Mouse (Mus musculus): ENCODE data around the gene Hist1h1c.
"Not testable (repeated sequence)": the region's sequence is repeated elsewhere in the genome, so short reads cannot be mapped to it uniquely, and the experiment has no call there.

The Hist1h1c gene

DNA sequence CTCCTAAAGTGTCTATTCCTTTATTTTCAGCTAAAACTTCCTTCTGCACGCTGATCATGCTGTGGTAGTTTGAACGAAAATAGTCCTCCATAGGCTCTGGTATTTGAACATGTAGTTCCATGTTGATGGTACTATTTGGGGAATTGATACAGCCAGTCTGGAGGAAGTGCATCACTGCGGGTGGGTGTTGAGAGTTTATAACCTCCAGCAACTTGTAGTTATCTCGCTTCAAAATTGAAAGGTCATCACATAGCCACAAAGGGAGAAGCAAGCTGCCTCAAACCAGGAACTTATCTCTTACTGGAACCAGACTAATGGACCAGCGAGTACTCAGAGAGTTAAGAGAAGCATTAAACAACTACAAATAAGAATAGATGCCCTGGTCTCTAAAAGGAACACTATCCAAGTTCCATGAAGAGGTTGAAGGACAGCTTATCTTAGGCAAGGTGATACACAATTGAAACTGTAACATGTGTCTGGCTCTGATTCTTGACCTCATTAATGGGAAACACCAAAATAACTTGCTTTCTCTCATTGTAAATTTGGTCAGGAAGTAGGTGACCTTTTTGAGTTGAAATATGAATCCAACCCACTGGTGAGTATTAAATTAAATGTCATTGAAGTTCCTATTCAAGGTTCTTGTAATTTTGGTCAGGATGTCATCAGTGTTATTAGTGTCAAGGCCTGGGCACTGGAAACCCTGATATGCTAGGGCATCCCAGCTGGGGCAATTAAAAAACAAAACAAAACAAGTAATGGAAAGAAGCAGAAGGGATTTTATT, 22.2 kb upstream of the Hist1h1c start:
- DNase-seq (ENCODE audit: low spot score in 2 of 2), result no peak

DNA sequence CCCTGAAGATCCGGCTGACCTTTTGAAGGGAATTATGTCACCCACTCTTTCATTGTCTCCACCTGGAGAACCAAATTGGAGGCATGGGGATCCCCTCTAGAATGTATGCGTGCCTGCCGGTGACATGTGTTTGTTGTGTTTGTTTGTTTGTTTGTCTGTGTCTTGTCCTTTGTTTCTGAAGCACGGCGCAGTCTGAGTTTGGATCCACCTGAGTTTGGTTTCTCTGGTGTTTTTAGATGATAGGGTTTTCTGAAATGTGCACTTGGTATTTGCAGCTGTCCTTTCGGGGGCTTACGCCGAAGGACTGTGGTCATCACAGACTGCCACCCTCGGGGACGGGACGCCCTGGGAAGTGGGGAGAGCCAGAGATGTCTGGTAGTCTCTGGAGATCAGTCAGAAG, 21.4 kb upstream of the Hist1h1c start:
- DNase-seq (ENCODE audit: low spot score in 2 of 2), result no peak

DNA sequence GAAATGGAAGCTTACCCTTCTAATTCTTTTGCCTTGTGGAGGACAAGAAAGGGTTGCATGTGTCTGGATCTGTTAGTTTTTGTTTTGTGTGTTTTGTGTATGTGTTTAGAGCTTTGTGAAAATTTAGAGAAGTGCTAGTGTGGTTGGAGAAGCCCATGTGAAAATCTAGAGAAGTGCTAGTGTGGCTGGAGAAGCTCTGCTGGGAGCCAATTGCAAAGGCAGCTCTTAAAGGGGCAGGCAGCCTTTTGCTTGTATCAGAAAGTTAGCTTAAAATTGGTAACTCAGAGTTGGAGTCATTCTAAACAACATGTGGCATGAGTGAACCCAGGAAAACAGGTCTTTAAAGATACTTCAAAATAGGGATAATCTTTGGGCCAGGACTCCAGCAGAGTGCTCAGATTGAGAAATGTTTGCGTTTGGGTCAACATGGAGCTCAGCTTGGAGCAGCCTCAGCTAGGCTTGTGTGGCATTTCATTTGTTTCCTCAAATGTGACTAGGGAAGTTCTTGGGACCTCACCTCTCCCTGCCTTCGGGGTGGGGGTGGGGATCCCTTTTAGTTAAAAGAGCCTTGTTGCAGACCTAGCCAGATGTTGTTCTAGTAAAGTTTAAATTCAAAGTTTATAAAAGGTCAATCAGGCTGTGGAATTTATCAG, 20.9 kb upstream of the Hist1h1c start:
- DNase-seq (ENCODE audit: low spot score in 2 of 2), result not testable (repeated sequence)

DNA sequence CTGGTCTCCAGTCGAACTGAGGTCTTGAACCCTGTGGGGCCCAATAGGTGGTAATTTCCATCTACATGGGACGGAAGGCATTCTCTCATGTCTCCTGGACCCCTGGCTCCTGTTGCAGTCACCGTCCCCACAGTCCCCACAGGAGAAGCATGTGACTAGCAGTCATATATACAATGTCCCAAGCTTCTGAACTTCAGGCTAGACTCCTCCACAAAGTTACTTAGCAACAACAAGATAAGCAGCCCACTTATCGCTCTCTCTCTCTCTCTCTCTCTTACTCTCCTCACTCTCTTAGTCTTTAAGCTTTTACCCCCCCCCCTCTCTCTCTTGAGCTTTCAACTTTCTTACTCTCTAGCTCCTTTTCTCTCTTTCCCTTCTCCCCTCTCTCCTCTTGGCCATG, 14.4 kb upstream of the Hist1h1c start:
- no peak for DNase-seq (ENCODE audit: low spot score in 2 of 2)

DNA sequence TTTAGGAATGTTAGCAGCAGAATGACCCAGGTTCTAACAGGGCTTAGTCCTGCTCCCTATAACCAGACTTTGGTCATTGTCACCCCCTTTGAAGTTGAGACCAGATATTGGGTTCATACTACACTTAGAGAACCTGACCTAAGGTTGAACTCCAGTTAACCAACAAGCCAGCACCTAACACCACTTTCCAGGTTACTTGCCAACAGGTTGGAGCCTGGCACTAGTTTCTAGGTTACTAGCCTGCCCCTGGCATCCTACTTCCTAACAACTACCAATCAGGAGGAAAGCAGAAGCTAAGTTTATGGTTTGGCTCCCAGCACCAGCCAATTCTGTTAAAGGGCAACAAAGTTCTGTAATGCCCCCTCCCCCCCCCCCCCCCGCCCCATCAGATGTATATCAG, 13.4 kb upstream of the Hist1h1c start:
- DNase-seq (ENCODE audit: low spot score in 2 of 2), result no peak

DNA sequence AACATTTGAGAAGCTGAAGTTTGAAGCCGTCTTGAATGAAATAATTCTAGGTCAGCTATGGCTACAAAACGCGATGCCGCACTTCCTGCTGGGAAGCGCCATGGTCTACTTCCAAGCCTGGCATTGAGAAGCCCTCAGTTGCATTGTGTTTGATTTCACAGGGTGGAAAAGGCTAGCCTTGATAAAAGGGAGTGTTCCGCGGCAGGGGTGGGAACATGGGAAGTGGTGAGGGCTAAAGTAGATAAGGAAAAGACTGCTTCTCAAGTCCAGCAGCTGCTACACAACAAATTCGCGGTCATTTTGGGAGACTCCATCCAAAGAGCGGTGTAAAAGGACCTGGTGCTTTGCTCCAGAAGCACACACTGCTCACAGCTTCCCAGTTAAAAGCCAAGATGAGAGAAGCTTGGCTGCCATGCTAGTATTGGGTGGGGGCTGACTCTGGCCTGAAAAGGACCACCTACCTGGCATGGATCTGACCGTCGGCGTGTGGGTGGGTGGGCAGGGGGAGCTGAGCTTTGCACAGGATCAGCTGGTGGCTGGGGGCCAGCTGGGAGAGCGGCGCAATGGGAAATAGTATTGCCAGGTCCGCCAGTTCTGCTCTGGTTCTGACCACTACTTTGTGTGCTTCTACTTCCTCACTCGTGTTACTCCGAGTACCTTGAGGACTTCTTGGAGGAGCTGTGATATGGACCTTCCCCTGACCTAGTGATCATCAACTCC, 10.0 kb upstream of the Hist1h1c start:
- DNase-seq (ENCODE audit: low spot score in 2 of 2), result no peak

DNA sequence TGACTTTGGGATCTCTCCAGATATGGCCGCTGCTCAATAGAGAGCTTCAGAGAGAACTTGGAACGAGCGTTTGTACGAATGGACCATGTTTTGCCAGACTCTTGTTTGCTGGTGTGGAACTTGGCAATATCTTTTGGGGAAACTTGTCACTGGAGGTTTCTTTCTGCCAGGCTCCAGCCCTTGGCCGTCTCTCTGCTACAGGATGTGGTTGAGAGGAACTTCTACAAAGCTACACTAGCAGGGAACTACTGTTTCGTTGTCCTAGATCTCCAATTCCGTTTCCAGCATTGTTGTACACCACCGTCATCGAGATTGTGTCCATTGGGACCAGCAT, 9.4 kb upstream of the Hist1h1c start:
- DNase-seq (ENCODE audit: low spot score in 2 of 2), result no peak

DNA sequence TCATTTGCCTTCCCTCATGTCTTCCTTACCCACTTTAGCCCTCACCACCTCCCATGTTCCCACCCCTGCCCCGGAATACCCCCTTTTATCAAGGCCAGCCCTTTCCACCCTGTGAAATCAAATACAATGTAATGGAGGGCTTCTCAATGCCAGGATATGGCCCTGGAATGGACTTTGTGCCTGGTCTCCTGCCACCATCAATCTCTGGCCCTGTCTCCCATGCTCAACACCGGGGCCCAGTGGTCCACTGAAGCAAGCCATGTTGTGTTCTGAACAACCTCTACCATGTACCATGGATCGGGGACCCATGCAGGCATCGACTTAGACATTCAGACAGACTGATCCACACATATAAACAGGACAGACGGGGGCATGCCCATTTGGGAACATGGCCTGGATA, 8.9 kb upstream of the Hist1h1c start:
- DNase-seq (ENCODE audit: low spot score in 2 of 2), result no peak

DNA sequence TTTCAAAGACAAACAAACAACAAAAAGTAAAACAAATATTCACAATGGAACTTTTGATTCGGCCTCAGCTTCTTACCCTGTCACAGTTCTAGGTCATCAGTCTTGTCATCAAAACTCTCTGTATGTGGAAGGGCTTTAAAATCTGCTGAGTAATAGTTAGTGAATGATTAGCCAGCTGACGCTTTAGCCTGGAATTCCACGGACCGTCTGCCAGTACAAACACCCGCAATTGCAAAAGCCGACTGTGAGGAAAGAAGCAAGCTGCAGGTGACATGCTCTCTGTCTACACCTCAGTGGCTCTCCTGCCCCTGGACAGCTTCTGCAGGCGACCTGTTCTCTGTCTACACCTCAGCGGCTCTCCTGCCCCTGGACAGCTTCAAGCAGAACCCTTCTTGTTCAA, 8.1 kb upstream of the Hist1h1c start:
- peak; percentile 32 to 52 for DNase-seq (ENCODE audit: low spot score in 2 of 2)

DNA sequence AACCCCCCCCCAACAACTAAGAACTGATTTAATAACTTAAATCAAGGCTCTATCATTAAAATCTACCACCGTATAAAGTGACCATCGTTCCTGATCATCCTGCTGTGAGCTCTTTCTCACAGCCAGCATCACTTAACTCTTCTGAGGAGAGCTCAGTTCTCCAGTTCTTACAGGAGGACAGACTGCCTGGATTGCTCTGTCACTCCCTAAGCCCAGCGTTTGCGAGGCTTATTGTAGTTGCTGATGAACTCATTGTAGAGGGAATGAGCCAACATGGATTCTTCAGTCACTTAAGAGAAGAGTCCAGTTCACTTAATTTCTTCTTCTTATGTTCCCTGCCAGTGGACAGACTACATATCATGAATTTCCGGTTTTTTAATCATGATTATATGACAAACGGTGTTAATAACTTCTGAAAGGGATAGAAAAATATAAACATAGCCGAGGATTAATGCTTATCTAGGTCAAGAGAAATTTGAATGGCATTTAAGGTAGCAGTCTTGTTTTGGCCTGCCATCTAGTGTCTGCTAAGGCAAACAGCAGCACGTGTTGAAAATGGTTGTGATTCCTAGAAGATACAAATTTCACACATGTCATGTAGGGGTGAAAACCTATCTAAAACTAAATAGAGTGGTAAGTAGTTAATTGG, 6.3 kb upstream of the Hist1h1c start:
- DNase-seq (ENCODE audit: low spot score in 2 of 2), result no peak

DNA sequence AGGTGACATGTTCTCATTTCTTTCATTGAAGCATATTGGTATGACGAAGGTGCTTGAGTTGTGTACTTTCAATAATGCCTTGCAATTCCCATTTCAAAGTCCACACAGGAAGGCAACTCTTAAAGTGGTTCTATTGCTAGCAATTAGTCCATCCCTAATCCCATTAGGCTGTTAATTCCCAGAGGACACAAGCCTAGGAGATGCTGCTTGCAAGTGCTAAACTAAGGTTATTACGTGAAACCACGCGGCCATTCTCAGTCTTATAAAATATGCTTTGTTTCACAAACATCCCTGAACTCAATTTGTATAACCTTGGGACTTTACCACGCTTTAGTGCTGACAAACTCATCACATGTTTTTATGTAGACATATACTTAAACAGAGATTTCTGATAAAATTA, 1.5 kb upstream of the Hist1h1c start:
- no peak for DNase-seq (ENCODE audit: low spot score in 2 of 2)

DNA sequence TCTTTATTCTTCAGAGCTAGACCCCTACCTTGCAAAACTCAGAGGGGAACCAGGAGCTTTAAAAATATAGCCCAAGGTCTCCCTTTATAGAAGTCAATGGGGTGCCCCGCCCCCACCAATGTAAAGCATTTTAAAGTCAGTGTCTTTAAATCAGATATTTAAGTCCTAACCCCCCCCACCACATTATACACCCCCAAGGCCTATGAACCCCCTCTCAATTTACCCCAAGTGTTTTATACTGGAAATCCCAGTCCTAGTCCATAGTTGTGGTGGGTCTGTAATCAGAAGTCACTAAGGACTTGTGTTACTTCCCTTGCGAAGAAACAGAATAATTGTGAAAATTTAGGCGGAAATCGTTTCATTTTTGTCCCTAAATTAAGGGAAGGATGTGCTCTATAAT, 567 bp upstream of the Hist1h1c start:
- DNase-seq (ENCODE audit: low spot score in 2 of 2), result no peak

DNA sequence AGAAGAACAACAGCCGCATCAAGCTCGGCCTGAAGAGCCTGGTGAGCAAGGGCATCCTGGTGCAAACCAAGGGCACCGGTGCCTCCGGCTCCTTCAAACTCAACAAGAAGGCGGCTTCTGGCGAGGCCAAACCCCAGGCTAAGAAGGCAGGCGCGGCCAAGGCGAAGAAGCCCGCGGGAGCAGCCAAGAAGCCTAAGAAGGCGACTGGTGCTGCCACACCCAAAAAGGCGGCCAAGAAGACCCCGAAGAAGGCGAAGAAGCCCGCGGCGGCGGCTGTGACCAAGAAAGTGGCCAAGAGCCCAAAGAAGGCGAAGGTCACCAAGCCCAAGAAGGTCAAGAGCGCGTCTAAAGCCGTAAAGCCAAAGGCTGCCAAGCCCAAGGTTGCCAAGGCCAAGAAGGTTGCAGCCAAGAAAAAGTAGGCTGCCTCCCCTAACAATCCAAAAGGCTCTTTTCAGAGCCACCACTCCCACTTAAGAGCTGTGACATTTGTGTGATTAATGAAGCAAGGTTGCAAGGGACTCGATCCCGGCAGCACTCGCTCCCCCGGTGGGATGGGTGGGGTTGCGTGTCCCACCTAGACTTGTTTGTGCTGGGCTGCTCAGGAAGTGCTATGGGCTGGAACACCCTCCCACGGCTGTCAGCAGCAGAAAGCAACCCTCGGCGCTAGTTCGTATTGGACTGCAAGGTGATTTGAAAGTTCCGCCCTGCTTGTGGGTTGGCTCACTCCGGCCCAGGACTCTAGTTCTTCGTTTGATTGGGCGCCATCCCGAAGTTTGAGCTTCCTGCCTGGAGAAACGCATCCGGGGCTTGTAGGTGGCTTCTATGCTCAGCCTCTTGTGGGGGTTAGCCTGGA, 687 bp downstream of the Hist1h1c start:
- DNase-seq (ENCODE audit: low spot score in 2 of 2), result peak; percentile 86 to 94

DNA sequence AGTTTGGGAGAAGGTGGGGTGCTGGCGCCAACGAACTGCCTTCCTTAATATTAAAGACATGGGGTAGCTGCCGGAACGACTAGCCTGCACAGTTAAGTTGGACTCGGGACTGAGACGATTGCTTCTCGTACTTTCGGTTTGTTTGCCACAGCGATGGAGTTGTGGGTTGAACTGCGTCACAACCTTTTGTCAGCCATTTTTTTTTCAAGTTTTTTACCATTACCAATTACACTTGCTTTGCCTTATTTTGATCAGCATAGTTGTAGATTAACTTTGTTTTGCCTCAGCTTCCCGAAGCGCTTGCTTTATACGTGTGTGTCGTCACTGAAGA, 1.3 kb downstream of the Hist1h1c start:
- no peak for DNase-seq (ENCODE audit: low spot score in 2 of 2)

DNA sequence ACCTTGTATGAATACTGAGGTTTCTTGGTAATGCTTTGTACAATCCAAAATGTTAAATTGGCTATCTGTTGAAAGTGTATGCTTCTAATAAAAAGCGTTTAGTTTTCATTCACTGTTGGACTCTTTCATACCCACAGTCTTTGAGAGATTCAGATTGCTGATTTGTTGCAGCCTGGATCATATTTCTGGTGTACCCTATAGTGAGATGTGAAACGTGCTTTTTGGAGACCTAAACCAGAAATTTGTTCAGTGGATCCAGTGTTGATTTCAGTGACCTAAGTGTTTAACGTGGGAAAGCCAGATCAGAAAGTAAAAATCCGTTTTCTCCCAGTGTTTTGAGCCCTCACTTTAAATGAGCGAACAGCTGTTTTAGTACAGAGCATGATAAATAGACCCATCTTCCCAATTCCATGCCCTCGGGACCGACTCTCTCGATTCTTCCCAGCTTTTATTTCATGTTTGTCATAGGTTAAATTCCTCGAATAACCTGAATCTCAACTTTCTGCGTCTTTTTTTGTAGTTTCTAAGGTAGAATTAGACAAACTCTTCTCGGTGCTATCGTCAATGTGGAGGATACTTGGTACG, 1.7 kb downstream of the Hist1h1c start:
- no peak for DNase-seq (ENCODE audit: low spot score in 2 of 2)

DNA sequence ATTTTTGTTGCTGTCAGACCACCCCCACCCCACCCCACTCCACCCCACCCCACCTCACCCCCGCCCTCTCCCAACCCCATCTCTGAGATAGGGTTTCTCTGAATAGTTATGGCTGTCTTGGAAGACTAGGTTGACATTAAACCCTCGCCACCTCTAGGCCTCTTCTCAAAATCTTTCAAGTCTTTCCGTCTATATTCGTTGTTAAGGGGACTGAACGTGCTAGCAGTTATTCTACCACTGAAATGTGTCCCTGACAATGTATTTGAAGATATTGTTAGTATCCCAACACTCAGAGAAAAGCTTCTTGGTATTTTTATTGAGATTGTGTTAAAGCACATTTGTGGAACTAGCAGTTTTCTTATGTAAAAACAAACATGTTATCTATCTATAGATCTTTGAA, 2.3 kb downstream of the Hist1h1c start:
- no peak for DNase-seq (ENCODE audit: low spot score in 2 of 2)

DNA sequence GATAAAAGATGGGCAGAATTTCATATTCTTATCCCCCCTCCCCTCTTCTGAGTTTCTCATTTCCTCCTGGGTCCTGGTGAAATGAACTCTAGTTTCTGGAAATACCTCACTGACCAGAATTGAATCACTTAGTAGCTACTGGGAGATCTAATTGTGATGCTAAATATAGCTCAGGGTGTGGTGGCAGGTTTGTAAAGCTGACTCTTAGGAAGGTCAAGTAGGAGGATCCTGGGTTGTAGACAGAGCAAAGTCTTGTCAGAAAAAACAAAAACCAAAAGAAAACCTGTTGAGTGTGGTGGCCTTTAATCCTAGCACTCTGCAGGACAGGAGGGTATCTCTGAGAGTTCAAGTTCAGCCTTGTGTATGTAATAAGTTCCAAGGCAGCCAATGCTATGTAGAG, 3.4 kb downstream of the Hist1h1c start:
- DNase-seq (ENCODE audit: low spot score in 2 of 2), result no peak

DNA sequence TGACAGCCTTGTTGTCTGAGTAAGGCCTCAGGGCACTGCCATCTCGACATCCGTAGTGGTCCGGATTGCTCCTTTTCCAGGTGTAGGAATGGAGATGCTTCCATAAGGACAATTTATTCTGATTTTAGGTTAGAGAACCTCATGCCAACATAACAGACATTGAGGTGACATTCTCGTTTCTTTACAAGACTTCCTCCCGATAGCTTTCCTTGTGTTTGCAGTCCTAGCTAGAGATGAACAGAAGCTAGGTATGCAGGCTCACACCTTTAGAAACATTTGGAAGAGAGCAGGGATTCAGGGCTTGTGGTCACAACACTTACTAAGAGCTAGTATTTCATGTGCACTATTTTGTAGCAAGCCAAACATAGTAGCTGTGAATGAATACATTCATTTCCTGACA, 4.6 kb downstream of the Hist1h1c start:
- no peak for DNase-seq (ENCODE audit: low spot score in 2 of 2)

DNA sequence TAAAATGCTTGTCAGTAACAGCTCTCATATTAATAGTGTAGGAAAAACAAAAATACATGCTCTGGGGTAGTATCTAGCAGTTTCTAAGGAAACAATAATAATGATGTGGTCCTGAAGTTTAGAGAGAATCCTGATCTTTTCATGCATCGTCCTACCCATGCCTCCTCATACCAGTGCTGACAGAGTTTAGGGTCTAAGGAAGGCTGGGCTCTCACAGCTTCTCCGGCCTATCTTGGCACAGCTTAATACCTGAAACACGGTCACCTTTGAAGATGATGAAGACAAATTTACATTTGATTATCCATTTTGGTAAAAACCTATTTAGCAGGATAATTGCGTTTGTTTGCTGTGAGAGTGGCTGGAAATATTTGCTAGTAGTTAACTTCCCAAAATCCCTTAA, 5.4 kb downstream of the Hist1h1c start:
- no peak for DNase-seq (ENCODE audit: low spot score in 2 of 2)

DNA sequence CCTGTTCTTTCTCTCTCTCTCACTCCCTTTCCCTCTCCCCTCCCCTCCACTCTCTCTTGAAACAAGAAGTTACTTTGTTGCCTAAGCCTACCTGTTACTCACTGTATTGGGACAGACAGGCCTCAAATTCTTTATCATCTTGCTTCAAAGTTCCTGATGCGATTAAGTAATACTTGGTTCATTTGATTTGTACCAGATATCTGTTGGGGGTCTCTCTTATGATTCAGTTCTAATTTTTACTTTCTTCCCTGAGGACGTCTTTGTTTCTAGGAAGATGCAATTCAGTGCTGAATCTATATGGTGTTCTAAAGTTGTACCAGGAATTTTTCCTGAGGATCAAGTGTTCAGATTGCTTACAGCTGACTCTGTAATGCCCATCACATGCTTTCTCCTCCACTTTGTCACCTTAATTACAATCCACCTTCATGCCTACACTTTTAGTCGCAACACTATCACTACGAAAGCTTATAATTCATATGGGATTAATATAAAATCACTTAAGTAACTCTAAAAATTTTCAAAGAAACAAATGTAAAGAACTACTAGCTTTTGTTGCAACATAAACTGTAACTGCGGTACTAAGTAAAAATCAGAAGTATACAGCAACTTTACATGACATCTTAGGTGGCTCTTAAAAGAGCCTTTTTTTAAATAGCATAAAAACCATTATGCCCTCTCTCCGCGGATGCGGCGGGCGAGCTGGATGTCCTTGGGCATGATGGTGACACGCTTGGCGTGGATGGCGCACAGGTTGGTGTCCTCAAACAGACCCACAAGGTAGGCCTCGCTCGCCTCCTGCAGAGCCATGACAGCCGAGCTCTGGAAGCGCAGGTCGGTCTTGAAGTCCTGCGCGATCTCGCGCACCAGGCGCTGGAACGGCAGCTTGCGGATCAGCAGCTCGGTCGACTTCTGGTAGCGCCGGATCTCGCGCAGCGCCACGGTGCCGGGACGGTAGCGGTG, 6.1 kb downstream of the Hist1h1c start:
- DNase-seq (ENCODE audit: low spot score in 2 of 2), result no peak
